Mouse (Mus musculus) small intestine, adult 2 months (tissue): ENCODE measurements around the gene Zscan10.
A peak's percentile ranks its signal among the peaks of the same experiment; 100 is the strongest.

ENCODE experiments used
- CTCF ChIP-seq: fragments of 200-500 bp; IDR thresholded peaks from 2 replicates; pipeline ENCODE4 v1.5.1; 2012; ENCODE audit warnings: low read depth, mild to moderate bottlenecking, control low read depth, inconsistent platforms, low read length, moderate library complexity, mixed read lengths; ENCODE audit not compliant: insufficient replicate concordance, insufficient read length; ENCODE audit errors: extremely low read depth
- POLR2A ChIP-seq: fragments of 200-500 bp; IDR thresholded peaks from 2 replicates; pipeline ENCODE4 v1.6.1; 2012; ENCODE audit warnings: low read depth, mild to moderate bottlenecking, control low read depth, inconsistent platforms, low read length, moderate library complexity

GRCm38 (mm10) chr17:23592208-23592925 lies 8.3 kb upstream of the Zscan10 start:
- TF ChIP-seq CTCF (no peak), POLR2A (peak; percentile 45; the same call in 1 of the 2 replicates)
